Mouse (Mus musculus) brown adipose tissue, adult 24 weeks (tissue): ENCODE results near the gene Mthfd1l. TPM values are rescaled to one million over a fixed set of nuclear protein-coding genes. Genes with fewer than 3 reads are reported as not detected.
"Not testable (repeated sequence)": the region's sequence is repeated elsewhere in the genome, so short reads cannot be mapped to it uniquely, and the experiment has no call there.

Source experiments
- H3K27ac ChIP-seq: fragments of 200-500 bp; replicated peaks from 2 replicates; pipeline ENCODE4 v1.5.1; 2012; ENCODE audit warnings: low read depth, mild to moderate bottlenecking, low read length
- H3K4me1 ChIP-seq: fragments of 200-500 bp; 2 replicates; pipeline ENCODE4 v1.6.1; 2012; ENCODE audit warnings: low read length, mixed read lengths; ENCODE audit not compliant: control insufficient read depth, insufficient read depth, insufficient read length
- H3K4me3 ChIP-seq: fragments of 200-500 bp; 2 replicates; pipeline ENCODE4 v1.5.1; 2012; ENCODE audit warnings: low read depth, mild to moderate bottlenecking, low read length, moderate library complexity; ENCODE audit not compliant: insufficient read depth
- polyA plus RNA-seq: library from polyadenylated mRNA; stranded (reverse); fragments of >200 nt; gene quantifications from 2 replicates; pipeline ENCODE4 v1.2.4, GENCODE M21; 2012; ENCODE audit not compliant: missing spikeins, insufficient read depth, insufficient read length

Mthfd1l gene
- polyA plus RNA-seq, 1 experiment = not detected

DNA sequence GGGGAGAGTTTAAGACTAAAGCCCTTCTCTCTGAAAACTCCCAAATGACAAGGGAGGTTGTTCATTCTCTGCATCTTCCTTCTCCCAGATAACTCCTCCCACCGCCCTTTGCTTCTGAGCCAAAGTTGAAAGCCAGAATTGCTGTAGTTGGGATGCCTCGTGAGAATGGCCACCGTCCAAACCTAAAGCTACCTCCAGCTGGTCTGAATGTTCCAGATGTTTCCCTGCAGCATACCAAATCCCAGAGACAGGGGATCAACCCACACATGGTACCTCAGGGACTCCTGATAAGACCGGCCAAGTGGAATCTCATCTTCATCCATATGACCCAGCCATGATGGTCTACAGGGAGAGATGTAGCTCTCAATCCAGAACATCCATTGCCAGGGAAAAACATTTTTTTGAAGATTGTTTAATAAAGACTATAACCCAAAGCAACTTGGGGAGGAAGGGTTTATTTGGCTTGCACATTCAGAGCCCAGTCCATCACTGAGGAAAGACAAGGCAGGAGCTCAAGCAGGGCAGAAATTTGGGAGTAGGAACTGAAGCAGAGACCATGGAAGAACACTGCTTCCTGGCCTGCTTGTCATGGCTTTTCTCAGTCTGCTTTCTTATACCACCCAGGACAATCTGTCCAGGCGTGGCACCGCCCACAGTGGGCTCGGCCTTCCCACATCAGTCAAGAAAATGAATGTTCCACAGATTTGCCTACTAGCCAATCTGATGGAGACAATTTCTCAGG is 206.3 kb downstream of the Mthfd1l start:
- Histone ChIP-seq H3K4me1 (peaks cover 11% of the 10 kb centered on the region; the same call in 1 of the 2 replicates), H3K4me3 (no peak overlapping the region), H3K27ac (no peak overlapping the region)

DNA sequence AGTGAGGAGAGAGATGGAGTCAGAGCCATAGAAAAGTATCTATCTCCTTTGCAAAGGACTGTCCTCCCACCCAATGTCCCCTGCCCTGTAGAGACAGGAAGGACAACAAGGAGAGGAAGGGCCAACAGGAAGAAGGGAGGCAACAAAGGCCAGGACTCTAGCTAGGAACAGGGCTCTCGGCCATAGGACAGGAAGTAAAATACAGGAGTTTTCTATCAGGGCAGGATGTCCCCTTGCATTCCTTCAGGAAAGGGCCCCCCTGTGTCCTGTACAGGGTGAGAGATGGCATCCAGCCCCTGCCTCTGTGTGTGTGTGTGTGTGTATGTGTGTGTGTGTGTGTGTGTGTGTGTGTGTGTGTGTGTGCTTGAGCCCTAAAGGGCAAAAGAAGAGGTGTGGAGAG is 209.0 kb downstream of the Mthfd1l start:
- Histone ChIP-seq H3K4me3 (no peak overlapping the region), H3K4me1 (peaks cover 7% of the 10 kb centered on the region; the same call in 1 of the 2 replicates), H3K27ac (no peak overlapping the region)

DNA sequence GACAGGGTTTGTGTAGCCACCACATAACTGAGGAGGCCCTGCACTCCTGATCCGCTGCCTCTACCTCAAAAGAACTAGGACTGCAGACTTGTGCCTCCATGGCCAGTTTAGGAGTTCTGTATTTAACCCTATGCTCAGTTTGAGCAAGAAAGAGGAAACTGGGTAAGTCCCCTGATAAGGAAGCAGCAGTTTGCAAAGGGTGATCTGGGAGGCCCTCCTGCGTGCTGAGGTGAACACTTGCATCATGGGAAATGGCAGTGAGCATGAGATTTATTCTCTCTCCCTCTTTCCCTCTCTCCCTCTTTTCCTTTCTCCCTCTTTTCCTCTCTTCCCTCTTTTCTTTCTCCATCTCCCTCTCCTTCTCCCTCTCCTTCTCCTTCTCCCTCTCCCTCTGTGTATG is 209.5 kb downstream of the Mthfd1l start:
- no peak overlapping the region for H3K4me3 ChIP-seq
- no peak overlapping the region for H3K27ac ChIP-seq
- peaks cover 7% of the 10 kb centered on the region; the same call in 1 of the 2 replicates for H3K4me1 ChIP-seq

DNA sequence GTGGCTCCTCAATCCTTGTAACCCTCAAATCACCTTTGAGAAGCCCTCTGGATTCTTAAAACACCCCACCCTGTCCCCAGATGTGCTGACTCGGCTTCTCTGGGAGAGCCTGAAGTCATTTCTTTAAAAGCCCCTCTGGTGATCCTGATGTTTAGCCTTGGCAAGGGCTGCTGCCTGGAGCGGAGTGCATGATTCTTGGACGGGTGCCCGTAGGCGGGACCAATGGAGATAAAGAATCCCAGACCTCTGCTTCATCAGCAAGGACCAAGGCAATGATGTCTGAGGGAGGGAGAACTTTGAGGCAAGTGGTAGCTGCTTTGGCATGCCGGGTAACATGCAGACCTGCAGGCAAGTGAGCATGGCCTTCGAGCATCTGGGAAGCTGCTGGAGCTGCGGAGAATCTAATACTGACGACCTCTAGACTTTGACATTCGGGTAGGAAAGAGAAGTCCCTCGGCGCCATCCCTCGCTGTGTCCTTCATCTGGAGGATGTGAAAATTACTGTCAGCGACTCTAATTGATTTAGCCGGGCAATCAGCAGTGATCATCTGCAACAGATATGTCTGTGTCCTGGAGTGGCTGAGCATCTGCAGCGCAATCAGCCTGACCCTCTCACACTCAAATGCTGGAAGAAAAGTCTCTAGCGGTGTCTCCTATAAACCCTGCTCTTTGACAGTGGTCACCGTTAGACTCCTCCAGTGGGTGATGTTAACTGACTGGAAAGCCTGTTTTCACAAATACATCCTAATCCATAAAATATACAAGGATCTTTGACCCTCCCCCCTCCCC is 215.9 kb downstream of the Mthfd1l start:
- H3K4me3 ChIP-seq = no peak overlapping the region
- H3K4me1 ChIP-seq = no peaks in the 10 kb centered on the region
- H3K27ac ChIP-seq = no peak overlapping the region

DNA sequence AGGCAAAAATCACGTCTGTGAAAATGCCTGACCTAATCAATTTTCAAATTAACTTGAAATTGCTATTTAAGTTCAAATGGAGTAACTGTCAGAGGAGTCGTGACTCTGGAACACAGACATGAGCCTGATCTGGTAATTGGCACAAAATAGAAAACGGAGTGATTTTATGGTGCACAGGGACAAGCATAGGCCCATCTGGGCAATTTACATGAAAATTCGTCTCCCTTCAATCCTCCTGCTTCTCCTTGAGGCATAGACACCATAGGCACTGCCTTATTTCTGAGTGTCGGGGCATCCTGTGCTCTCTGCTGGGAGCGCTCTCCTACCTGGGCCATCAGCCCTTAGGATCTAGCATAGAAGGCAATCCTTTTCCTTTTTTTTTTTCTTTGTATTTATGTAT is 216.5 kb downstream of the Mthfd1l start:
- Histone ChIP-seq H3K4me1 (no peaks in the 10 kb centered on the region), H3K4me3 (no peak overlapping the region), H3K27ac (no peak overlapping the region)

DNA sequence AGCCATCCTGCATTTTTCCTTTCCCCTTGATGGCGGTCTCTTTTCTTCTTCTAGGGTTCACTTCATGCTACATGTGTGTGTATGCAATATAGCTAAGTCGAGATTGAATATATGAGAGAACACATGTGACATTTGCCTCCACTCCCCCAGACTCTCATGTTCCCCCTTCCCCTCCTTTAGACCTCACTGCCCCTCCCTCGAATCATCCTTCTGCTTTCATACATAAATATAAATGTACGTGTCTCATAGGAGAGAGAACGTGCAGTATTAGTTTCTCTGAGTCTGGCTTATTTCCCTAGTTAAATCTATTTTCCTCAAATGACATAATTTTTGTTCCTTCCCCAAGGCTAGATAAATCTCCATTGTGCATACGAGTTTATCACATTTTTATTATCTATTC is 226.1 kb downstream of the Mthfd1l start:
- H3K27ac ChIP-seq = no peak overlapping the region
- no peak overlapping the region for H3K4me3 ChIP-seq
- H3K4me1 ChIP-seq = no peaks in the 10 kb centered on the region

DNA sequence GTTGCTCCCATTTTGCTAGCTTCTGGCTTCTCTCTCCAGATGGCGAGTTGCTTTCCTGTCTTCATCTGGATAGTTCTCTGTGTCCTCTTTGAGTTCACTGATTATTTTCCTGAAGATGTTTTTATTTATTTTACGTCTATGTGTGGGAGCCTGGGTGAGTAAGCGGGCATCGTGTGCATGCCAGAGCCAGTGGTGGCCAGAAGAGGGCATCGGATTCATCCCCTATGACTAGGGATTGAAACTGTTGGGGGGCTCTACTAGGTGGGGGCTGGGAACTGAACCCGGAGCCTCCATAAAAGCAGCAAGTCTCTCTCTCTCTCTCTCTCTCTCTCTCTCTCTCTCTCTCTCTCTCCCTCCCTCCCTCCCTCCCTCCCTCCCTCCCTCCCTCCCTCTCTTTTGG is 227.0 kb downstream of the Mthfd1l start:
- H3K27ac ChIP-seq = no peak overlapping the region
- H3K4me1 ChIP-seq = no peaks in the 10 kb centered on the region
- no peak overlapping the region for H3K4me3 ChIP-seq

DNA sequence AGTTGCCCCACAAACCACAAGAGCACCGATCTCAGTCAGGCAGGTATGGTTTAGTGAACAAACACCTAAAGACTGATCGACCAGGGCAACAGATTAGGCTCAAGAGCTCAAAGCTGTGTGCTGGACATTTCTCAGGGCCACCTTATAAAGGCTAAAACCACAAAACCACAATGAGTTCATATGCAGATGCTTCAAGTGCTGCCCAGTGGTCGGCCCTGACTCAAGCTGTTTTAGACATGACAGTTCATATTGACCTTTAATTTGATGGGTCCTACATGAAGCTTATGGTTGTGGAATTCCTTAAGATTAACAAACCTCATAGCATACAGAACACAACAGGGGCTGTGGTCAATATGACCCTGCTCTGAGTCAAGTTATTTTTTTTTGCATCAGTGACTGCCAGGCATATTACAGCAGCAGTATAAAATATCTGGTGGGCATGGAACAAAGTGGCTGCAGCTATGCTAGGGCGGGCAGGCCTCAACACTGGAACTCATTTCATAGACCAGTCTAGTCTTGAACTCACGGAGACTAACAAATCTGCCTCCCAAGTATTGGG is 227.7 kb downstream of the Mthfd1l start:
- no peak overlapping the region for H3K4me3 ChIP-seq
- no peaks in the 10 kb centered on the region for H3K4me1 ChIP-seq
- H3K27ac ChIP-seq = no peak overlapping the region

DNA sequence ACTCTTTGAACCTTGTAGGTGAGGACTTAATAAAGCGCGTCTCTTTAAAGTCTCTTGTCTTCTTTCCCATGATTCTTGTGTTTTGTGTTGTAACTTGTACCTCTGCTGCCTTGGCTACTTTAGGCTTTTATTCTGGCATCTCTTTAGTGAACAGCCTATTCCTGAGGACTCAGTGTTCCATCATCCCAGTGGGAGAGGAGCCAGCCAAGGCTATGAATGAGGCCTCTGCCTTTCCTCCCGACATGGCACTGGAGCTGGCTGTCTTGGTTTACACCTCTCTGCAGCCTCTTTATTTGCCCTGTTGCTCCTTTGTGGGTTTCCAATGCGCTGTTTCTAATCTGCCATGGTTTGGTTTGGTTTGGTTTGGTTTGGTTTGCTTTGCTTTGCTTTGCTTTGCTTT is 228.2 kb downstream of the Mthfd1l start:
- H3K27ac ChIP-seq = no peak overlapping the region
- no peaks in the 10 kb centered on the region for H3K4me1 ChIP-seq
- no peak overlapping the region for H3K4me3 ChIP-seq

DNA sequence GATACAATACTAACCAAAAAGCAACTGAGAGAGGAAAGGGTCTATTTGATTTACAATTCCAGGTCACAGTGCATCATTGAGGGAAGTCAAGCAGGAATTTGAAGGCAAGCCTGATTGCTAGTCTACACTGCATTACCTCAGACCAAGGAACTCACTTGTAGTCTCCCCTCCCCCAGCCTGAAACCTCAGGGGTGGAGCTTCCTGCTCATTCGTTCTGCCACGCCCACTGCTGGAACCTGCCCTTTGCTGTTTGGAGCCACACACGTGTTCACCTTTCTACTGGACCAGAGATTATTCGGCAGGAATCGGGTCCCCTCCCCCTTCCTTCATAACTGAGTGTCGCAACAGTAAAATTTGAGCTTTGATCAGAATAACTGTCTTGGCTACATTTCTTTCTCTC is 230.7 kb downstream of the Mthfd1l start:
- not testable (repeated sequence) for H3K4me1 ChIP-seq, H3K4me3 ChIP-seq, H3K27ac ChIP-seq

DNA sequence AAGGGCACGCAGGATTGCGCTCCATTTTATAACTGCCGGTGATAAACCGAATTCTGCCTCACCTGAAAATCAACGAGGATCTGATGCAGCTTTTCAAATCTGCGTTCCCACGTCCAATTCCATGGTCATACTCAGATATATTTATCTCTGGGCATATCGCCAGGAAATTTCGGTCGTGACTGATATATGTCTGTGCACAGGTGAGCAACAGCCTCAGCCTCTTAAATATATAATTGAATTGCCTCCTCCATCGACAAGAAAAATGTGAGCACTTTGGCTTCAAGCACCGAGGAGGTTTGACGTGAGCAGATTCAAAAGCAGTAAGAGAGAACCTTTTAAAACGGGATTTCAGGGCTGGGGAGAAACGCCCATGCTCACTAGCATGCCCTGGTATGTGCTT is 236.1 kb downstream of the Mthfd1l start:
- H3K4me3 ChIP-seq = no peak overlapping the region
- H3K27ac ChIP-seq = no peak overlapping the region
- no peaks in the 10 kb centered on the region; the same call in 1 of the 2 replicates for H3K4me1 ChIP-seq

DNA sequence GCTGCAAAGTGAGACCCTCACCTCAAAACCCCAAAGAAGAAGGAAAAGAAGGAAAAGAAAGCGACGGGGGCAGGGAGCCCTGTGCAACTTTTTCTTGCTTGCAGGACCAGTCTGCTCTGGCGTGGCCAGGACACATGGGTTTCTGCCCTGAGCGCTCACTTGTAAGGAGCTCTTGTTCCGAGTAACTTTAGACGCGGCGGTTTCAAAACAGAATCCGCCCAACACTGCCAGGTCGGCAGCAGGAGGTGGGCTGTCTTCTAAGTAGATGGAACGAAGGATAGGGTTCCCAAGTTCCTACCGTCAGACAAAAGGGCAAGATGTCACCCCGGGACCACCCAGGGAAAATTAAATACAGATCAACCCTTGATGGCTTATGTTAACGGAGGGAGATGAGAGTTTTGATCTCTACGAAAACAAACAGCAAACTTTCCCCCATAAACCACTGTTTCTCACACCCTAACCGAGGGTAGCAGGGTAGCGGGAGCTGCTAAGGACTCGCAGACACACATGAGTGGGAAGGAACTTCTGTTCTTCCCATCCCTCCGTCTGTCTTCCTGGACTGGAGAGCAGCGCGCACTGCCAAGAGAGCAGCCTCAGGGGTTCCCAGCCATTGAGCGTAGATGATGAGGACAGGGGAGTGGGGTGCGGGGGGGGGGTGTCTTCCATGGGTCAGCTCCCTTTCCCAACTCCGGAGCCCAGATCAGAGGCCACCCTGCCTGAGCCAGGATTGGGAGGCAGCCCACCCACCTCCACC is 237.6 kb downstream of the Mthfd1l start:
- H3K4me3 ChIP-seq = peak overlapping the region; percentile 33; the same call in 1 of the 2 replicates
- no peaks in the 10 kb centered on the region; the same call in 1 of the 2 replicates for H3K4me1 ChIP-seq
- no peak overlapping the region for H3K27ac ChIP-seq

DNA sequence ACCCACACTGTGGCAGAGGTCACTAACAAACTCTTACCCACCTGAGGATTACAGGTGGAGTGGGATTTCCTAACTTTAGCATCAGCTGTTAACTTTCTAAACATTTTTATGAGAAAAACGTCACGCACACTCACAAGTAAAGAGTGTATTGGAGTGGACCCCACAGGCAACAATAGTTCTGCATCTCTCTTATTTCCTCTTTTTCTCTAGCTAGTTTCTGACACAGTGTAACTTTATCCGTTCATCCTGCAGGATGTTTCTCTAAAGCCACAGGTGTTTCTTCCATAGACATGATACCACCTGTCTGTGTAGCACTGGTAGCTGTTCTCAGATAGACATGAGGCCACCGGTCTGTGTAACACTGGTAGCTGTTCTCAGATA is 238.1 kb downstream of the Mthfd1l start:
- no peaks in the 10 kb centered on the region; the same call in 1 of the 2 replicates for H3K4me1 ChIP-seq
- H3K4me3 ChIP-seq = no peak overlapping the region
- no peak overlapping the region for H3K27ac ChIP-seq
